Mouse (Mus musculus): ENCODE results near the gene Cpox.

GRCm38 (mm10) chr16:58701779-58702178, 31.7 kb downstream of the Cpox start:
- no peak for TF ChIP-seq ZC3H11A (IDR thresholded peaks at IDR 0.05; ENCODE audit: borderline replicate concordance, low read depth, low read length)
- no peak for TF ChIP-seq MAFK (IDR thresholded peaks at IDR 0.05; ENCODE audit: insufficient read depth, low read depth, low read length)
